In genomic region chr16:29996139-29997069, GRCm38 (mm10) we compare ENCODE assay signal across 8 mouse cellular contexts.
DNase-seq lines count a peak whose midpoint lies in the region; ATAC-seq and TF ChIP-seq lines count a peak whose summit lies in the region.

No protein-coding gene starts in this region.

- H3K27ac ChIP-seq in lung, embryonic 15.5 days: peak overlapping the region; percentile 21; the same call in 1 of the 2 replicates
- H3K27ac ChIP-seq in gastrocnemius, adult 2 months: peak overlapping the region; percentile 90
- no peak overlapping the region for H3K27ac ChIP-seq in left cerebral cortex, adult 2 months

- peaks cover 16% of the 10 kb centered on the region for H3K4me1 ChIP-seq in lung, embryonic 15.5 days

- intact Hi-C loops in gastrocnemius, adult 2 months (cut with DNase I): loop anchor here (2.0 kb wide), 1 partner anchor 70 kb away; no protein-coding TSS in a partner anchor
- intact Hi-C loops in left cerebral cortex, adult 2 months (cut with DNase I): no loop called here

- no peaks in the 10 kb centered on the region for H3K36me3 ChIP-seq in lung, embryonic 15.5 days

- no peaks in the 10 kb centered on the region for H3K9me3 ChIP-seq in lung, embryonic 15.5 days

- WGBS in lung, embryonic 15.5 days: 33% methylated on average over 11 of the region's 12 CpGs

- peak; percentile 55; the same call in 1 of the 2 replicates for ATAC-seq in lung, embryonic 15.5 days (ENCODE audit: borderline replicate concordance, extremely low read depth, low FRiP score, low TSS enrichment)

- H3K27me3 ChIP-seq in lung, embryonic 15.5 days: no peaks in the 10 kb centered on the region

- H3K4me2 ChIP-seq in lung, embryonic 15.5 days: no peak overlapping the region

- TF ChIP-seq CTCF in gastrocnemius, adult 2 months (IDR thresholded peaks at IDR 0.05): no peak
- TF ChIP-seq CTCF in left cerebral cortex, adult 2 months (IDR thresholded peaks at IDR 0.05): no peak

- no peak overlapping the region for H3K9ac ChIP-seq in lung, embryonic 15.5 days

- H3K4me3 ChIP-seq in lung, embryonic 15.5 days: no peak overlapping the region
- peak overlapping the region; percentile 53 for H3K4me3 ChIP-seq in gastrocnemius, adult 2 months
- no peak overlapping the region for H3K4me3 ChIP-seq in left cerebral cortex, adult 2 months

- no peak for DNase-seq in lung, postnatal 14 days
- peak; percentile 83 for DNase-seq in gastrocnemius, adult 2 months
- peak; percentile 66 for DNase-seq in kidney, postnatal 14 days
- peak; percentile 33 to 56 for DNase-seq in thymus, postnatal 10 days (ENCODE audit: low spot score in 2 of 2)
- DNase-seq in cerebellum, postnatal 36 days: no peak
- no peak for DNase-seq in cerebellum, adult 11 months
- no peak for DNase-seq in left cerebral cortex, adult 2 months (ENCODE audit: extremely low spot score in 1 of 2, low spot score in 2 of 2)

Comparison
In these comparisons a context has a peak if more than half of its experiments do, and no peak if none do; other contexts are left out.
1. DNase-seq: peak in gastrocnemius, adult 2 months (single experiment), kidney, postnatal 14 days (single experiment) and thymus, postnatal 10 days (2 of 2); none in lung, postnatal 14 days (single experiment), cerebellum, postnatal 36 days (0 of 2), cerebellum, adult 11 months (single experiment) and left cerebral cortex, adult 2 months (0 of 2).